Mouse (Mus musculus) heart, adult 18-20 months (tissue): ENCODE measurements at regions not wholly inside any gene's neighbourhood (a gene's known extent, or its start where the extent isn't known, plus 50 kb on each side); places are given as distances from the start of the nearest gene placed in this dataset.
"Not testable (repeated sequence)": the region's sequence is repeated elsewhere in the genome, so short reads cannot be mapped to it uniquely, and the experiment has no call there.

Experiments used
- DNase-seq, 2 experiments: peaks; one replicate each; pipeline ENCODE4 v3.0.0; 2021 to 2022; ENCODE audit warnings: mixed read lengths in 1 of 2

DNA sequence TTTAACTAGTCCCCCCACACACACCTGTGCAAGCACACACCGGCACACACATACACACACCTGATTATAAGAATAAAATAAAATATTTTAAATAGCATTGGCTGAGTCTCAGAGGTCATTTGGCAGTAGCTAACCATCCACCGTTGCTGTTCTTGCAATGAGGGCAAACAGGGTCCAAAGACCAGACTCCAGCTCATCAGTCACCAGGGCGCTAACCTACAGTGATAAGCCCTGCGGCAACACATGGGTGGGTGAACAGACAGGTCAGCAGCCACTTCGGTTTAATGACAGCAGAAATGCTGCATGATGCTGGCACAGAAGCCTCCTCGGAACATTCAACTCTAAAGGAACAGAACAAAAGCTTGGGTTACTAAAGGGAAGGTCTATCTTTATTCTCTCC is 54.9 kb downstream of the Tas2r134 start:
- DNase-seq, result no peak

DNA sequence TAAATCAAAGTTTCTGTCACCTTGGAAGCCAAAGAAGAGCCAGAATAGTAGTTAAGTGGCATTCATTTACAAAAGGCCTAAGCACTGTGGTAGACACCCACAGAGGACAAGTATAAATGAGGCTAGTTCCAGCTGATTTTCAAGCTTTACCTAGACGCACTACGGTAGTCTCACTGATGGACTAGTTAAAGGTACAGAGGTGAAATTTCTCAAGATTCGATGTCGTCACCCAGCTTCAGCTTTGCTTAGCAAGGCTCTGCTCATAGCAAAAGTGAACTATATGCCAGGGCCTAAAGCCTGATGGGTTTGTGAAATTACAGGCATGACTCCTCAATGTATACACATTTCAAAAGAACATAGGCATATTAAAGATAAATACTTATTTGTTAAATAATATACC is 55.4 kb downstream of the Tas2r134 start:
- DNase-seq, result no peak

DNA sequence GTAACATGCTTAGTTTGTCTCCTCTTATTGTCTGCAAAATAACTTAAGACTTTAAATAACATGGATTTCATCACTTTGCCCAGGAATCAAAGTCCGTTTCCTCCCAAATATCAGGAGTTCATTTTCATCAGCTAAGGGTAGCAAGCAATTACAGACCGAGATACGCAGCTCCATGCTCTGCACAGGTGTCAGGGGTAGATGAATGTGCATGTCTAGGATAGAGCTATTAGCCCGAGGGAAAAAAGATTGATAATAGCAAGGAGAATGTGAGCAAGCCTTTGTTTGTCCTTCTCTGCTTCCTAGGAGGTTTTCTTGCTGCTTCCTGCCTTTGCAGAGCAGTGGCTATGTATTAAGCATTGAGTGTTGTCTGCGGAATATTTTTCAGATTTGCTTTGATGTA is 77.8 kb downstream of the Tas2r134 start:
- no peak for DNase-seq

DNA sequence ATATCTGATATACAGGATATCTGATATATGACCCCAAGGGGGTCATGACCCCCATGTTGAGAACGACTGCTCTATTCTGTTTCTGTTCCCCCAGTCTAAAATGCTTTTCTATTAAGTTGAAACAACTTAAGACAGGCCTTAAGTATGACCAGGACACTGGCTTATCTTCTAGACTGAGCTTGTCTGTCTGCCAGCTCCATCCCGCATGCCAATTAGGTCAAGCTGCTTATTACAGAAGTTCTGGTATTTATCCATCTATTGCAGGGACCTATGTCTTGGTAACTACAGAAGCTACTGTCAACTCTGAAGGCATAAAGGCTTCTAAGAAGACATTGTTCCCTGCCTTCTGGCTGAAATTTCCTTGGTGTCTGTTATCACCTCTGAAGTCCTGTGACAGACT is 81.4 kb downstream of the Tas2r134 start:
- DNase-seq, result peak; percentile 44 to 51

DNA sequence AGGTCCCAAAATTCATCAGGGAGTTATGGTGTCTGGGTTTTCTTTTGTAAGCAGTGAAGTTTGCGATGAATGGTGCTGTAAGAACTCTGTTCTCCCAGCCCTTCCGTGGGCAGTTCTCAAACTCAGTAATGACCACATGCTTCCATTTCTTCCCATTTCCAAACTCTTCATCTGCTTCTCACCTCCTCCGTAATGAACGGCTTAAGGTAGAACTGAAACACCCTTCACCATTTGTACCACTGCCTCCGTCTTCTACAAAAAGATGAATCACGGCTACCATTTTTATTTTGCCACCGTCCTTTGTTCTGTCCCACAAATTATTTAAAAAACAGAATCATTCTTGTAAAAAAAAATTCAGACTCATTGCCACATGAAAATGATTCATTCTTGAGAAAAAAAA is 85.3 kb downstream of the Tas2r134 start:
- no peak for DNase-seq

DNA sequence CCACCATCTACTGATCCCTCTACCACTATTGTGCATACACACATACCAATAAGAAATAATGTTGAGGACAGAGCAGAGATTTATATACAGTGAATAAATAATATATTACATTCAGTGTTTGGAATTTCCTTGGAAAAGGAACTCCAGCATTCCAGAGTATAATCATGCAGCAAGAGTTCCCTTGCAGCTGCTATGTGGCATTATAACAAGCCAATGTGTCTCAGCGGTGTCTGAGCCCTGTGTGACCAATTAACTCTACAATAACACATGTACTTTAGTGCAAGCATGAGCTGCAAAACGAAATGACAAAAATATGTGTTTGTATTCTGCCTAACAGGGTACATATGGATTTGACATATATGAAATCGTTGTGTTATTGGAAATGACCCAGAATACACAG is 103.5 kb downstream of the Tas2r134 start:
- no peak for DNase-seq

DNA sequence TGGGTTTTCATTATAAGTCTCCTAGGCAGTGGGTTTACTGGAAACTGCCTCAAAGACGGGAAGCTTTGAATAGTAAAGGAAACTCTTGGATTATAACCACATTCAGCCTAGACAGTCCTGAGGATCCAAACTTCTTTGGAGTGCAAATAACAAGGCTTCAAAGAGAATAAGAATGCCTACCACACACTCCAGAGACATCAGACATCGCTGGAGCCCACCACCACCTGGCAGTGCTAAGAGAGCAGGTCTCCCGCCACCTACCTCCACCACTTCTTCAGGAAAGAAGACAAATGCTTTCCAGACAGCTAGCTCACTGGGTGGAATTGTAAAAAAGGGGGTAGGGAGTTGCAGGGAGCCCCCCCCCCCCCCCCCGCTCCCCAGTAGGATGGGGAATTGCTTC is 104.4 kb downstream of the Tas2r134 start:
- DNase-seq, result no peak

DNA sequence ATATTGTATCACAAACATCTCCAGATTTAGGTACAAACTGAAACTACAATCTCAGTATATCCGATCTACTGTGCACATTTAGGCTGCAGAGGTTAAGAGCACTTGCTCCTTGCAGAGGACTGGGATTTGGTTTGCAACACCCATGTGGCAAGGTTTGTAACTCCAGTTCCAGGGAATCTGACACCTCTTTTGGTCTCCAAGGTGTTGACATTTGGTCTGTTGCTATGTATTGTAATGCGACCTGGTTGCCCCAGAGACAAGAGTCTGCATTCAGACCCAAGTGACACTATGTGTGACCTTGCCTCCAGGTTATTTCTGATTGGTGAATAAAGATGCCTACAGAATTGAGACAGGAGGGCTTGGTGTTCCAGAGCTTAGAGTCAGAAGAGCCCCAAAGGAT is 105.0 kb downstream of the Tas2r134 start:
- no peak for DNase-seq

DNA sequence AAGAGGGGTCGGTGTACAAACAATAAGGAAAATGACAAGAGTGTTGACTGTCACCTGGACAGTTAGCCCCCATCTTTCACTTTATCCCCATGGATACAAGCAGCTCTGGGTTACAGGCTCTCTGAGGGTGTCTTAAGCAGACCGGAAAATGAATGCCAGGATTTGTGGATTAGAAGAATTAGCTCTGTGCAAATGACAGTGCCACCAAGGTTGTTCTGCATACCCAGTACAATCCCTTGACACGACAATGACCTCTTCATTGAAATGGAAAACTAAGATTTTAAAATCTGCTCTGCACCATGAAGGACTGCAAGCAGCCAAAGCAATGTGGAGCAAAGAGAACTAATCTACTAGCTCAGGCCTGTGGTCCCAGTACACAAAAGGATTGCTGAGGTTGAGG is 105.9 kb downstream of the Tas2r134 start:
- DNase-seq, result no peak

DNA sequence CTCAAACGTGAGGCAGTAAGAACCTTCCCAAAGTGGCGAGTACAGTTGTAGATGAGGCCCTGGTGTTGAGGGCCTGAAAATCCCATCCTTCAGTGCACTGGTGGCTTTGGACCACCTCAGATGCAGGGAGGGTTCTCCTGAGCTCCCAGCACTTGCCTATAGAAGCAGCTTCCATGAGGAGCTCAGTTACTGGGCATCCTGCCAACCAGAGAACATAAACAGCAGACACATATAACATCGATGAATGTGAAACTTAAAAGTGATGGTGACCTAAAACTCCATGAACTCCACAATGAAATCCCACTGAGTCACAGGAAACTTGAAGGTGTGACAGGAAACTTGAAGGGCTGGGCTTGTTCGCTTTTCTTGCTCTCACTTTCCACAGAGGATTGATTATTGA is 109.1 kb downstream of the Tas2r134 start:
- DNase-seq, result no peak

DNA sequence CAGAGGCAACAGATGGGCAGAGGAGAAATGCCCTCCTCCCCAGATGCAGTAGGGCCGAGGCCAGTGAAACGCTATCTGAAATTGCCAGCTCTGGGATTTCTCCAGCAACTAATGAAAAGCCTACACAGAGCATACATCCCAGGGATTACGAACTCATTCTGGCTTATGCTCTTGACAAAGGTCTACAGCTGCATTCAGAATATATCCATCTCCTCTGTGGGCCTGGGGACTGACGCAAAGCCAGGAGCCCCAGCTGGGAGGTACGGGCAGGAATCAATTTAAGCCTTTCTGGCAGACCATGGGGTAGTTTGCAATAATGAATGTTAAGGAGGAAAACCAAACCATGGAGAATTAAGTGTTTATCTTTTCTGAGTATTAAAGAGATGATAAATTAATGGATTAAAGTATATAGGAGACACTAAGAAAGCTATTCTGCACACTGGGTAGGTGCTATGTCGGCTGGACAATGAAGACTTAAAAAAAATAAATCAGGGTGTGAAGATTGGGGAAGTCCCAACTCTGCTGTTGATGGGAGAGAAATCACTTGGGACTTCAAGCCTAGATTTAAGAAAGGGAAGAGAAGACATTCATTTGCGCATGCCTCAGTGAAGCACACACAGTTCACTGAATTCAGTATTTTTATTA is 120.5 kb downstream of the Tas2r134 start:
- no peak for DNase-seq

DNA sequence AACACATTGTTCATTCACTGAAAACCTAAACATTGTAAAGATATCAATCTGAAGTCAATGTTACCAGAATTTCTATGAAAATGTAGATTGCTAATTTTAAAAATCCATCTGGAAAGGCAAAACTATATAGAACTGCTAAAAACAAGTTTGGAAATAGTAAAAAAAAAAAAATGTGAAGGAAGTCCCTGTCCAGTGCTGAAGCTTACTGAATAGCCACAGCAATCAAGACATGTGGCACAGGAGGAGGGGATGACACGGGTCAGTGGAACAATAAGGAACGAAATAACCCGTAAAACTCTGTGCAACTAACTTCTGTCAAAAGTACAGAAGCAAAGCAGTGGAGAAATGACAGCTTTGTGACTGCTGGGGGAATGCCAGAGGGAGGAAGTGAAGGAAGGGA is 121.9 kb downstream of the Tas2r134 start:
- no peak for DNase-seq

DNA sequence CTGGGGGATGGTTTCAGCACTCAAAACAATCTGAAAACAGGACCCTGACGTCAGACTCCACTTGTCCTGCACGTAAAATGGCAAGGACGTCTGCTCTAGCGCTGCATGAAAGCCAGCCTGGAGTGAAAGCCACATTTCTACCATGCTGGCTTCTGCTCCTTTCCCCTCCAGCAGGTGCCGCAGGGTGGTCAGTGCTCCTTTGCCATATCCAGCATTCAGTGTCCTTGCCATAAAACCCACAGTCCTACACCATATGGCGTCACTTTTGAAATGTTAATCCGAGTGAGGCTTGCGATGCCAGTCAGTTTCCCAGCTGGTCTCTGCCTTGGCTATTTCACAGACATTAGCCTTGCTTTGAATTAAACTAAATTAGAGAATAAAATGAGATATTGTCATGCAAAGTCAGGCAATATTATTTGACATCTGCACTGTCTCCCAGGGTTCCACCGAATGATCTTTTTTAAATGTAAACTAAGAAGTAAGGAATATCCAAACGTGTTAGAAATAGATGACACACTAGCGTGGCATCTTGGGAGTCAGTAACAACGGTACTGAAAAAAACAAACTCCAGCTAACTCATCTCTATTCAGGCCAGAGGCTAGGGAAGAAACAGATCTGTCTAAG is 125.7 kb downstream of the Tas2r134 start:
- DNase-seq, result no peak

DNA sequence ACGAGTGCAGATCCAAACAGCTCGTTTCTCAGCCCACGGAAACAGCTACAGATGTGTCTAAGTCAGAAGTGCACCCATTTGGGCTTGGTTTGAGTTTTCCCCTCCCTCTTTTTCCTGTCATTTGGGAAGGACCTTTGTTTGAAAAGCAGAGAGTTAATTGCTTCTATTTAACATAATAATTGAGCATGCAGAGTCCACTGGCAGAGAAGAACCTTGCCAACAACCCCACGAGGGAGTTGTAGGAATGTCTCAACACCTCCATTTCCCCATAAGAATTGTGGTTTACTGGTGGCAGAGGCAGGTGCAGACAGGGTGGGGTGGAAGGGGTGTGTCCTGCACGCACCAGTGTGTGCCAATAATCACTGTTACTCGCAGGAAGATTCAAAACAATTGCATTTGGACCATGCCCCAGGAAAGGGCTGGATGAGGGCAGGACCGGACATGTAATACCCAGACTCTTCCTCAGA is 126.3 kb downstream of the Tas2r134 start:
- no peak for DNase-seq

DNA sequence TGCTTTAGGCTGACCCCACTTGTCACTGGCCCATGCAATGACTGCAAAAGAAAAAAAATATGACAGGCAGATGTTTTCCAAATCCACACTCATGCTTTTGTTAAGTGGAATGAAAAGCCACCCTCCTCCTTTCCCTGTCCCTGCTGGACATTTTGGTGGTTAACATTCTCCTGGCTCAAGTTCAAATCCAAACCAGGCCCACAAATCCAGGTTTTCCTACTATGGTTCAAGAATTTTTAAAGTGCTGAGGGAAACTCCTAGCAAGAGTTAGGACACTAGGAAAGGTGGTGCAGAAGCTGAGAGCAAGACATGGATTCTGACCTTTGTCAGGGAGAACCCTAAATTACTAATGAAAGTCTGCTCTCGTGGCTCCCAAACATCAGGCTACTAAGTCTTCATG is 130.1 kb downstream of the Tas2r134 start:
- DNase-seq, result no peak

DNA sequence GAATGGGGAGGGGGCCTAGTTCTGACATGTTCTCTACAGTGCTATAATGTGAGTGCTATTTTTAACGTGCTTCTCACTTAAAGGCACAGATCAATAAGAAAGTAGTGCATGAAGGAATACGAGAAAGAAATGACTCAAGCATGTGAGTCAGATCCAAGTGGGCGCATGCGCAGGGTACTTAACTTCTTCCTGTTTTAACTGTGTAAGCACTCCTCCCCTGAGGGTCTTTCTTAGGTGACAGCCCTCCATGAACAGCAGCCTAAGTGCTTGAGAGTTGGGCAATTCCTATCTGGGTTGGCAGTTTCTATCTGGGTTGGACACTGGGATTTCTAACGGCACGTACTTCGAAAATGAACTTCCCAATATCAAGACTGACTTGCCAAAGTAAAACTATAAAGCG is 130.8 kb downstream of the Tas2r134 start:
- DNase-seq, result no peak

DNA sequence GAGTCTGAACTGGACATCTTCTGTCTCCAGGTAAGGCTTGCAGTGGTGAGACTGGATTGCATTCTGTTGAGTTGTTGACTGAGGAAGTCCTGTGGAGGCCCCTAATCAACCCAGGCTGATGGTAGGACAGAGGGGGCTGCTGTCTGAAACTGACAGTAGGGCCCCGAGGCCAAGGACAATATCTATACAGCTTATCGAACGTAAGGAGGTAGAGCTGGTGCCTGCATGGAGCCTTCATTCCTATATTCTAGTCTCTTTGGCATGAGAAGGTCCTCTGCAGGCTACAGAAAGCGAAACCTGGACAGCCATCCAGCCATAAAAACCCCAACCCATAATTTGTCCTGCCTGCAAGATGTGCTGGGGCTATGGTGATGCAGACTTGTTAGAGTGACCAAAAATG is 135.6 kb downstream of the Tas2r134 start:
- no peak for DNase-seq

DNA sequence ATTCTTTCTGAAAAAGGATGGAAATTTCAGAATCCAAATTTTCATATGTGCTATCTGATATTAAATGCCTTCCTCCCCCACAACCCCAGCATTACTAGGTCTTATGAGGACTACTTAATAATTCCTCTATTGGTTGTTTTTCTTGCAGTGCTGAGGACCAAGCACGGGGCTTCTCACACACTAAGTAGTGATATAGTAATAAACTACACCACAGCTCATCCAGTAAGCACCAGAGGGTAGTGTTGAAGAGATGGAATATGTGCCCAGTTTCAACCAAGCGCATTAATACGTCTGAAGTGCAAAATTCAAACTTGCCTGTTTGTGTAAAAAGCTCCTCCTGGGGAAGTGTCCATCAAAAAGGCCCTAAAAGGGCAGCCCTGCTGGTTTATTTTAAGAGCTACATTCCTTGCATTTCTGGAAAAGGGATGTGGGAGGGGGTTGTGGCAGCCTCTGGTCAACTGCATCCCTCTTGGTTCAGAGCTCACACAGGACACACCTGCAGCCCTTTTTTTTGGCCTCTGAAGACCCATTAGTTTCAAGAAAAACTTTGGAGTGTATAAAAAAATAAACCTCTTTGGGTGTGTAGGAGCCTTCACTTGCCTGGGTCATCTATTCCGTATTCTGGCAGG is 140.3 kb downstream of the Tas2r134 start:
- no peak for DNase-seq

DNA sequence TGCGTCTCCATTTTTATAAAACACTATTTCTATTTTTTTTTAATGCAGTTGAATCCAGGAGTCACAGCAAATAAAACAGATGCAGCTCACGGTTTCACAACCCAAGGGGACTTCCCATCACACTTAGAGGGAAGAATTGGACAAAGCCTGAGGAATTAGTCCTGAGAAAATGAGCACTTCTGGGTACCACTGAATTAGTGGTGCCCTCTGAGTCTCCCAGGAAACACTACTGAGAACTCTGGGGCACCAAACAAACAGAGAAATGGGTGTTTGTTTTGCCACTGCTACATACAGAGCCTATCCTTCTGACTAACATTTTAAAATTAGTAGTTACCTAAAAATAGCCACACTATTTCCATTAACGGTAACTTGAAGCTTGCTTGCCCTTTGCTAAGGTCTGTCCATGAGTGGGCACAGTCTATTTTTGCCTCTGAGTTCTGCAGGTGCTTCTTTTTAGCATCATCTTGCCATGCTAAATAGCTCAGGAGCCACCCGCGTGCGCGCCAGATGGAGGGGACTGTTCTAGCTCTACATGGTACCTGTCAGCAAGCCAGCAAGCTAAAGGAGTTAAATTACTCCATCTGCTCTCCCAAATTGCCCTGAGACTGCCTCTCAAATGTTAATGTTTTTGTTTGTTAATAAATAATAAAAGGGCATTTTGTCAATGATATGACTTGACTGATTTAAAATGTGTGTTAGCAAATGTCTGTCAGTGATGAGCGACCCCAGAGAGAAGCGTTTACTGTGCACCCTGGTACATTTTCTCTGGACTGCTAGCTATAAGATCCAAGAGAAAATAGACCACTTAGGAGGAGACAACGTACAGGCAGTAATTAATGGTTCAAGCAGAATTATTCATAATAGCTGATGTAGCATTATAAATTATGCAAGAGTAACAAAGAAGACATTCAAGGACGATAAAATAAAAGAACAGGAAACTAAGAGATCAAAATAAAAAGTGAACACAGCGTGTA is 141.3 kb downstream of the Tas2r134 start:
- peak; percentile 5 to 10 for DNase-seq

DNA sequence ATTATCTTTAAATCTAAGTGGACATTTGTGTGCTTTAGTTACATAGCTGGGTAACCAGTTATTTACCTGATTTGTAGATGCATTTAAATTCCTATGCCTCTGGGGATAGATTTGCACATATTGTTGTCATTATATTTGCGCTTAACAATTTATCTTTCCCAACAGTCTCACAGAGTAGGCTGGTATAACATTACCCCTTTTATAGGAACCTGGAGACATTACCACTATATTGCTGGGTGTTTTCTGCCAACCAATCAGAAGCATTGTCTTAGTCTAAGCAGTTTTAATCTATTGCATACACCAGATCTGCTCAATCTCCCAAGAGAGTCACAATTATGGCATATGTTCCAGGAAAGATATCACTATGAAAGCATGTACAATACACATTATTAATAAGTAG is 149.8 kb downstream of the Rbm43 start:
- no peak for DNase-seq

DNA sequence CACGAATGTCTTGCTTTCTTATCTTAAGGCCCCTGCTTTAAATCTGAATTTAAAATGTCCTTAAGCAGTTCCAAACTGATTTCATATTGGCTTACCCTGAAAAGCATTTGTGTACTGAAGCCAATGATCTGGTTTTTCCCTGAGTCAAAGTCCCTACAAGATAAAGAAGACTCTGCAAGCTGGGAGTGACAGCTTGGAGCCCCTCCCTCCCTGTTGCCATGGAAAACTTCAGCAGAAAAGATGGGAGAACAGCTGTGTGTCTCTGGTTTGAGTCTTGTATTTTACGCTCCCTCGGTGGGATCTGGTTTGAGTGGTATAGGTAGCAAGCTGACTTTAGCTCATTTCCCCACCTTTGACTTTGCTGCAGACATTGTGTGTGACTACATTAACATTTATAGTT is 146.1 kb downstream of the Rbm43 start:
- no peak for DNase-seq

DNA sequence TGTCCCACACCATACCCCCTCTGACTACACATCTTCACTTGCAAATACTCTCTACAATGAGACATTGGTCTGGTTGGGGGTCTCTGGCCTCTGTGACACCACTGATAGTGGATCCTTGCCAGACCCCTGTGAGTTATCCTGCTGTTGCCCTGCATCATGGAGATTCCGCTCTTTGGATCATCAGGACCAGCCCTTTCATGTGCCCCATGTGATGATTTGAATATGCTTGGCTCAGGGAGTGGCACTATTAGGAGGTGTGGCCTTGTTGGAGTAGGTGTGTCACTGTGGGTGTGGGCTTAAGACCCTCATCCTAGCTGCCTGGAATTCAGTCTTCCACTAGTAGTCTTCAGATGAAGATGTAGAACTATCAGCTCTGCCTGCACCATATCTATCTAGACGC is 141.7 kb downstream of the Rbm43 start:
- not testable (repeated sequence) for DNase-seq

DNA sequence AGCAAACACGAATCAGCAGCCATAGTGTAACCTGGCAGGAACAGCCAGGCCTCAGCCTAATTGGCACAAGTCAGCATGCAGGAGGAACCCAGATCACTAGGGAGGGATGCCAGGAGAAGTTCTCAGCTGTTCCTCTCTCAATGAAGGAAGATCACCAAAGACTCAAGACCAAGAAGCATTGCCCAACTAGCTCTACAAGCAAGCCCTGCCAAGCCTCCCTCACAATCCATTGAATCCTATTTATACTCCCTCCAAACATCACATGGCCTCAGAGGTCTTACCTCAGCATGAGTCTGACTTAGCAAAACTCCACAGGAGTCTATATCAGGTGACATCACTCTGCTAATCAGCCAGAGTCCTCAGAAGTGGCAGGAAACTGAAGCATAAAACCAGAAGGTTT is 135.1 kb downstream of the Rbm43 start:
- no peak for DNase-seq
